Mouse (Mus musculus) testis, adult 2 months (tissue): ENCODE results near the gene Wnt9b.

ENCODE experiments used
- CTCF ChIP-seq: fragments of 200-500 bp; IDR thresholded peaks from 2 replicates; pipeline ENCODE4 v1.5.1; 2012; ENCODE audit warnings: low read depth, mild to moderate bottlenecking, inconsistent platforms, low read length, moderate library complexity; ENCODE audit not compliant: control insufficient read depth, insufficient read depth, insufficient replicate concordance
- POLR2A ChIP-seq: fragments of 200-500 bp; IDR thresholded peaks from 2 replicates; pipeline ENCODE4 v1.6.1; 2012; ENCODE audit warnings: low read depth, mild to moderate bottlenecking, inconsistent platforms, low read length, moderate library complexity; ENCODE audit not compliant: control insufficient read depth

DNA sequence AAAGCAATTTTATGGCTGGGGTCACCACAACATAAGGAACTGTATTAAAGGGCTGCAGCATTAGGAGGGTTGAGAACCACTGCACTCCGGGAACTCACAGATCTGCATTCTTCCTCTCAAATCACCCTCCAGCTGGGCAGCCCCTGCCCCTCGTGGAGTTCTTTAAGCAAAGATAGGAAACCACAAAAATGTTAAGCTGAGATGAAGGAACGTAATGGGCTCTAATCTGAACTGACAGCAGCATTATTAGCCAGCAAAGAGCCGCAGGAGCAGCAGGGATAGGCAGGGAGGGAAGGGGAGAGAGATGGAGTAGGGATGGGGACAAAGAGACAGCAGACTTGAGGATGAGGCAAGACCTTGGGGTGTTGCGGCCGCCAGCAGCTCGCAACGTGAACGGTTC lies 32.6 kb downstream of the Wnt9b start:
- TF ChIP-seq POLR2A = no peak
- no peak for TF ChIP-seq CTCF
